Mouse (Mus musculus) kidney, postnatal 10 days (tissue): ENCODE data around the gene Ngfr.

ENCODE experiments used
- DNase-seq: peaks from one replicate; pipeline ENCODE4 v3.0.0; 2021; ENCODE audit warnings: mixed read lengths

The Ngfr gene

GRCm38 (mm10) chr11:95594686-95595212 lies 7.2 kb upstream of the Ngfr start:
- DNase-seq = peak; percentile 63

GRCm38 (mm10) chr11:95593501-95593900 lies 6.0 kb upstream of the Ngfr start:
- no peak for DNase-seq

- no peak for DNase-seq
Observed at GRCm38 (mm10) chr11:95592691-95593090, 5.2 kb upstream of the Ngfr start.

- DNase-seq = peak; percentile 5
Observed at GRCm38 (mm10) chr11:95589195-95589594, 1.7 kb upstream of the Ngfr start.

- no peak for DNase-seq
Observed at GRCm38 (mm10) chr11:95586751-95587422, 648 bp downstream of the Ngfr start.

GRCm38 (mm10) chr11:95586184-95586583 lies 1.4 kb downstream of the Ngfr start:
- DNase-seq = peak; percentile 92

GRCm38 (mm10) chr11:95585684-95586083 lies 1.9 kb downstream of the Ngfr start:
- no peak for DNase-seq

- peak; percentile 76 for DNase-seq
Observed at GRCm38 (mm10) chr11:95585281-95585680, 2.3 kb downstream of the Ngfr start.

- DNase-seq = no peak
Observed at GRCm38 (mm10) chr11:95584651-95585050, 2.9 kb downstream of the Ngfr start.

GRCm38 (mm10) chr11:95583396-95583795 lies 4.1 kb downstream of the Ngfr start:
- no peak for DNase-seq

GRCm38 (mm10) chr11:95582193-95582592 lies 5.3 kb downstream of the Ngfr start:
- DNase-seq = no peak

- no peak for DNase-seq
Observed at GRCm38 (mm10) chr11:95579455-95579854, 8.1 kb downstream of the Ngfr start.

- peak; percentile 68 for DNase-seq
Observed at GRCm38 (mm10) chr11:95577776-95578446, 9.6 kb downstream of the Ngfr start.

- no peak for DNase-seq
Observed at GRCm38 (mm10) chr11:95576299-95576698, 11.2 kb downstream of the Ngfr start.

- DNase-seq = peak; percentile 62
Observed at GRCm38 (mm10) chr11:95575791-95576190, 11.7 kb downstream of the Ngfr start.

GRCm38 (mm10) chr11:95574786-95575334 lies 12.7 kb downstream of the Ngfr start:
- no peak for DNase-seq

- no peak for DNase-seq
Observed at GRCm38 (mm10) chr11:95572227-95572626, 15.3 kb downstream of the Ngfr start.

- DNase-seq = peak; percentile 55
Observed at GRCm38 (mm10) chr11:95571755-95572154, 15.8 kb downstream of the Ngfr start.

GRCm38 (mm10) chr11:95570827-95571619 lies 16.5 kb downstream of the Ngfr start:
- no peak for DNase-seq

- no peak for DNase-seq
Observed at GRCm38 (mm10) chr11:95569908-95570307, 17.6 kb downstream of the Ngfr start.

GRCm38 (mm10) chr11:95567936-95568715 lies 19.4 kb downstream of the Ngfr start:
- peak; percentile 45 for DNase-seq

- no peak for DNase-seq
Observed at GRCm38 (mm10) chr11:95567366-95567765, 20.2 kb downstream of the Ngfr start.
